Mouse (Mus musculus): ENCODE measurements around the gene Dlgap4.
"Not testable (repeated sequence)": the region's sequence is repeated elsewhere in the genome, so short reads cannot be mapped to it uniquely, and the experiment has no call there.

Dlgap4 gene

DNA sequence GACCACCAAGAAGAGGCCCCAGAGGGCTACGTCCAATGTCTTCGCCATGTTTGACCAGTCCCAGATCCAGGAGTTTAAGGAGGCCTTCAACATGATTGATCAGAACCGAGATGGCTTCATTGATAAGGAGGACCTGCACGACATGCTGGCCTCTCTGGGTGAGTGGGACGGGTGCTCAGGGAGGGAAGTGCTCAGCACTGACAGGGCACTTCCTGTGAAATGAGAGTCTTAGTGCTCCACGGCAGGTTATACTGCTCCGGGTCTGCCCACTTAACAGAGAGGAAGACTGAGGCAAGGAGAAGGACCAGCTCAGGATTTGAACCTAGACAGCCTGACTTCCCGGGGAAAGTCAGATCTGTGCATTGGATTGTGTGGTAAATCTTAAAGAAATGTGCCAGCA is 165.1 kb downstream of the Dlgap4 start:
- DNase-seq: no peak

DNA sequence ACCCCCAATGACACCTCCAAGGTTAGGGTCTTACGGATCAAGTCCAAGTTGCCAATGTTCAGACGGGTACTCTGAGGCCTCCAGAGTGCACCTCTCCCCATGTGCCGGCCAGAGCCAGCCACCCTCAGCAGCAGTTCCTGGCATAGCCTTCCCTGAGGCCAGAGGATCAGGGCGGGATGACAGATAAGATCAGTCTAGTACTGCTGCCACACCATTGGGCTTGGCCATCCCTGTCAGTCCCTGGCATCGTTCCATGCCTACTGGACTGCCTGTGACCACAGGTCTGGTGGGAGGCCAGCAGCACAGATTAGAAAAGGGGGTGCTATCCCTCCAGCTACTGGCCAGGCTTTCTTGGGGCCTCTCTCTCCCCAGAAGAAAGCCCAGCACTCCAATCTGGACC is 165.5 kb downstream of the Dlgap4 start:
- DNase-seq: peak; percentile 49

DNA sequence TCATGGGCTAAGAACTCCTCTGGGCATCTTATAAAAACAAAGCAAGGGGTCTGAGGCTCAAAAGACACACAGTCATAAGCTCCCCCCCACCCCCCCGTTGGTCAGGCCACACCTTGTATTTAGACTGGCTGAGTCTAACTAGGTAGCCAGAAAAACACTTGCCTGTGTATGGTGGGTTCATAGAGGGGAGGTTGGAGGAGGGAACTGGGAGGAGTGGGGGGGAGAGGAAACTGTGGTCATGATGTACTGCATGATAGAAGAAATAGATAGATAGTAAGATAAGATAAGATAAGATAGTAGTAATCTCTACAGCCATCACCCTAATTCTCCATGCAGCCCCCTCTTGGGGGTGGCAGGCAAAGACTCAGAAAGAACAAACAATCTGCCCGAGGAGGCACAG is 166.0 kb downstream of the Dlgap4 start:
- DNase-seq: no peak

DNA sequence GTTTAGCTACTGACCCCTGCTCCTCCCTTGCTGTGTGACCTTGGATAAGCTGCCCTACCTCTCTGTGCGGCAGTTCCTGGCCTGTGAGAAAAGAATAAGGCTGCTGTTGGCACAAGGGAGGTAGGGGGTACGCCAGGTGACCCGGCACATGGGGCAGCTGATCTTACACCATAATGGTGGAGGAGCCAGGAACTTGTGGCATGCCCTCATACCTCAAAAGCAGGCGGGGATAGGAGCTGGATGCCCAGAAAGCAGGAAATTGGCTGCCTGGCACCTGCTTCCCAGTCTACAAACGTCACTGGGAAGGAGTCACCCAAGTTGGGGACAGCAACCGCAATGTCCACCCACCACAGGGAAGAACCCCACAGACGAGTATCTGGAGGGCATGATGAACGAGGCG is 166.6 kb downstream of the Dlgap4 start:
- no peak for DNase-seq

DNA sequence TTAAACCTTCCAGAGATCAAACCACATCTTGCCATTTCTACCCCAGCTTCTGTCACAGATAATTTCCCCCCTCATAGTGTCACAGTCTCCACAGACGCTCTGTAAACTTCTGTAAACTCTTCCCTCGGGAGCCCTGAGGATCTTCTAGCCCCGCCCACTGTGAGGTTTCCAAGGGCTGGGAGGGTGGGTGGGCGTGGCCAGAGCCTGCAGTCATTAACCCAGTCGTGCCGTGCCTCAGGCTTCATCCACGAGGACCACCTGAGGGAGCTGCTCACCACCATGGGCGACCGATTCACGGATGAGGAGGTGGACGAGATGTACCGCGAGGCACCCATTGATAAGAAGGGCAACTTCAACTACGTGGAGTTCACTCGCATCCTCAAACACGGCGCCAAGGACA is 167.2 kb downstream of the Dlgap4 start:
- peak; percentile 63 for DNase-seq

DNA sequence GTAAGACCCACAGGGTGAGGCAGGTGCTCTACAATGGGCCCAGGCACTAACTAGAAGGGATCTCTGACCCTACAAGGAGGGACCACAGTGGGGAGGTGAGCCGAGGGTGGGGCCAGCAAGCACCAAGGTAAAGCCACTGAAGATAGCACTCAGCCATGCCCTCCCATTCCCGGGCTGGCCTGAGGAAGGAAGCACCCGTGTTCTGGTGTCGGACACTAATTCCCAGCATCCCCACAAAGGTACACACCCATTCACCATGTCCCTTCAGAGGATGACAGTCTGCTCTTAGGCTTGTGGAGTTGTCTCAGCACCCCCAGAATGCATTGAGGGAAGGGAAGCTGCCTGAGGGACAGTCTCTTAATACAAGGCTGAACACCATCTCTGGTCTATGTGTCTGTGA is 167.8 kb downstream of the Dlgap4 start:
- DNase-seq: no peak

DNA sequence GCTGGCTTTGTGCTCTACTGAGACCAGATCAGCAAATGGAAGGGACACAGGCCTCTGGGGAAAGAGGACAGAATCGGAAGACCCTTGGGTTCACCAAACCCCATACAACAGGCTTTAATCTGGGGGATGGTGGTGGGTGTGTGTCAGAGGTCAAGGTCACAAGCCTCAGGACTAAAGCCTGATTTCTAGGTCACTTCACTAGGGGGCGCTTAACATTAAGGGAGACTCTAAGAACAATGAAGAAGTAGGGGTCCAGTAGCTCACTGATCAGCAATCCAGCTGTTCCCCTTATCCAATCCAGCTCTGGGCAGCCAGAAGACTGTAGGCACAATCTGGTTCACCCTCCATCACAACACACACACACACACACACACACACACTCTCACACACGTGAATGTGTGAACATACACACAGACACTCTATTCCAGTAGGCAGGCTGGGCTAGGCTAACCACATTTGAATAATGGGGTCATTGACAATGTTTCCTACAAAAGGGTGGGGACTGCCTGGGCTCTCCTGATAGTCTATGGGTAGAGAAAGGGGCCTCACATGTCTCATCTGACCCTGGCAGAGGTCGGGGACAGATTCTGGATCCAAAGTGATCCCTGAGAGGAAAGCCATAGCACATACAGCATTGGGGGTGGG is 168.5 kb downstream of the Dlgap4 start:
- no peak for DNase-seq

DNA sequence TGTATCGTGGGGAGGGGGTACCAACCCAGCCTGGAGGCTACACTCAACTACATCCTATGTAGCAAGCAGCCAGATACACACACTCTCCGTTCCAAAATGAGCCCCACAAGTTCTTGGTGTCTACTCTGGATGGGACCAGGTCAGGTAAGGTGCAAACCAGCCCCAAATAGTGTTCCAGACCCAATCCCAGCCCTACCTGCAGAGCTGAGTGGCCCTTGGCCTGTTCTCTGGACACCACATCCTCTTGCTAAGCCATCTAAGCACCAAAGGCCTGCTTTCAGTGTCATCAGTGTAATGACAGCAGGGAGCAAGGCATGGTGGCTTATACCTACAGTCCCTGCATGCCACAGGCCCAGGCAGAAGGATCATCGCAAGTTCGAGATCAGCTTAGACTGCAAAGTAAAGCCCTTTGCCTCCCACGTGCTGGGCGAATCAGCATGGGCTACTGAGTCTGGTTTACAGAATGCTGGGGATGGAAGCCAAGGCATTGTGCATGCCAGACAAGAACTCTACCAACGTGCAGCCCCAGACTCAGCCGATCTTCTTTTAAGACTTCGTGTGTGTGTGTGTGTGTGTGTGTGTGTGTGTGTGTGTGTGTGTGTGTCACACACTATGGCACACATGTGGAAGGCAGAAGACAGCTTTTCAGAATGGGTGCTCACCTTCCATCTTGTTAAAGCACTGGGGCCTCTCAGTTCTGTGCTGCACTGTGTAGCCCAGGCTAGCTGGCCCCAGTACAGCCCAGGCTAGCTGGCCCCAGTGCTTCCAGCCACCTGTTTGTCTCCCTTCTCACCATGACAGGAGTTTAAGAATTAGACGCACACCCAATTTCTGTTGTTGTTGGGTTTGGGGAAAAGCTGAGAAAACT is 169.2 kb downstream of the Dlgap4 start:
- DNase-seq: no peak

DNA sequence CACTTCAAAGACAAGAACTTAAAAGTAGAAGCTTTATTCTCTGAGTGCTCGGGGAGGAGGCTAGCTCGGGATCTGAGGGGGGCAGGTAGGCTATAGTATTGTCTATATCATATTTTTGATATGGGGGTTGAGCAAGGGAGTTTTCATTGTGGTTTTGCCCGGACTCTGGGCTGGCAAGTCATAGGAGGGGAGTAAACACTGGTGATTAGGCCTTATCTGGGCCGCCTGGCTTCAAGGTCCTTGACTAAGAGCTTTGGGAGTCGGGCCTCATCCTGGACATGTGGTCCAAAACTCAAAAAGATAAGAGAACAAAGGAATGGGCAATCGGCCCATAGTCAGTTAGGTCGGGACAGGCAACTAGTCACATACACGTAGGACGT is 169.8 kb downstream of the Dlgap4 start:
- DNase-seq: no peak

DNA sequence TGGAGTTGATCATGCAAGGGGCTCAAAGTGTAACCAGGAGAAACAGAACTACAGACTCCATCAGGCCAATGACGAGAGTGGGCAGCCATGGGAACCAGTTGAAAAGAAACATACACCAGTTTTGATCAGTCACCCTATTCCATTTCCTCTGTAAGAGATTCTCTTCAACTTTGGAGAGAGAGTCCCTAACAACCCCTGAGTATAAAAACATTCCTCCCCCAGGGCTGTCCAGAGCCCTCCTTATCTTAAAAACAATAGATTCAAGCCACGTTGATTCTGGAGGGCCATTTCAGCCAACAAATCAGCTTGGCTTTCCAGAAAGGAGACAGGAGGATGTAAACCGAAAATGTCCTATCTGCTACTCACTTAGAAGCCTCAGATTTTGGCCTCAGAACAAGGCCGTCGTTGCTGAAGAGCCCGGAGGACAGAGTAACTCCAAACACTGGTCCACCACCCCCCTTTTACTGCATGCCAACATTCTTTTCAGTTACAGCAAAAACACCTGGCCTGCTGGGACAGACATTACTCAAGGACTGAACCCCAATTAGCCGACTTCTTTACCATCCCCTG is 170.6 kb downstream of the Dlgap4 start:
- DNase-seq: no peak

DNA sequence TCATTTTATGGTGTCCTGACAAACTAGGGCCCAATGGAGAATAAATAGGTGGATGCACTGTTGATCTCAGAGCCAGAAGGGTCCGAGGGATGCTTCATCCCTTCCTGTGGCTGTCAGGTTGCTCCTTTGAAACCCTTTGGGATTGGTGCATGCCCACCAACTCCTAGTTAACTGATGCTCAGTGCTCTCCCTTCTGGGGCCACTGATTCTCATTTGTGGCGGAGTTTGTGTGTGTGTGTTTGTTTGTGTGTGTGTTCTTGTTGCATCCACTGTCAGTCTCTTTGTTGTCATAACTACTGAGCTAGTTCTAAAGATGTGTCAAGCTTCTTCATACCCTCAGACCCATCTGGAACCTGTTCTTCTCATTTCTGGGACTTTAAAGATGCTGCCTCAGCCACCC is 171.4 kb downstream of the Dlgap4 start:
- DNase-seq: no peak

DNA sequence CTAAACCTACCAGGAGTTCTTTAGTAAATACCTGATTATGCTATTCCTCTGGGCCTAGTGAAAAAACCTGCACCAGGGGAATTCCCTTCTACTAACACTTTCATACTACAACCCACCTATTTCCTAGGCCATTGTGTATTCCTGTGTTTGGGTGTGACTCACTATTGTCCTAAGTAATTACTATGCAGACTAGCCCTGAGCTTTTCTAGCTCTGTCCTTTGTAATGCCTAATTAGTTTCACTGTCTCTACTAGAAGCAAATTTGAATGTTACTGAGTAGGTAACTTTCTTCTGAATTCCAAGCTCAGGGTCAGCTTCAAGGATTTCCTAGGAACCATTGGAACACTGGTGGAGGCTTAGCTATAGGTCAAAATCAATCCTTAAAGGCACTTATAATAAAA is 172.9 kb downstream of the Dlgap4 start:
- not testable (repeated sequence) for DNase-seq

DNA sequence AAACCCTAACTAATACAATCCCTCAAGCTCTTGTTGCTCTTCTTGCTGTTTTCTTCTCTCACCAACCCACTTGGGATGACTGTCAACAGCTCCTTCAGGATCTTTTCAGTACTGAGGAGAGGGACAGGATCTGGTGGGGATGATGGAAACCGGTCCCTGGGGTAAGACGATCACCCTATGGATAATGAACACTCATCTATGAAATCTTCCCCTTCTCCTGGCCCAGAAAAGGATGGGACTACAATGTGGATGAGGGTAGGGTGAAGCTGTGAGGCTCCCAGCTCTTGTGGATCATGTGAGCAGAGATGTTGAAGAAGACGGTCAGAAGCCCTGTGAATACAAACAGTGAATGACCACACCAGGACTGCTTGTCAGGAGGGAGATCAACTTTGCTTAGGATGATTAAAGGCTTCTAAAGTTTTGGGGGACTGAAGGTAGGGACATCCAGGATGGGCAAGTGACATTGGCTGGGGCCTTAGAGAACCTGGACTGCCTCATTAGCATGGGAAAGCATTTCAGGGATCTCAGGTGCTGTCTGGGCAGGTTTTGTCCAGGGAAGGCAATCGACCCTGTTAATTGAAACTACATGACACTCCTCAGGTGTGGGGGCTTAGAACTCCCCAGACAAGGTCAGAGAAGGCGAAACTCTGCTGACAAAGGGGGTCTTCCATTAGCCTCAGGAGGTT is 173.7 kb downstream of the Dlgap4 start:
- no peak for DNase-seq

DNA sequence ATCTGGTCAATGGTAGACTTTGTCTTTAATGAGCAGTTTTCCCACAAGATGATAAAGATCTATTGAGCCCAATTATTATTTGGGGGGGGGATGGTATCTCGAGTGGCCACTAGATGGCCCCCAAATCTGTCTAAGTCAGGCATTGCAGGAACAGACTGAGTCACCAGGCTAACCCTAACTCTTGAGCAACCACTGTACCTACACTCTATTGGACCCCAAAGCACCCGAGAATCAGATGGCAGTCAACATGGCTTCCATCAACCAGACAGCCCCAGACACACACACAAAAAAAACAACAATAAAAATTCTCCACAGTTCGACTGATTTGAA is 174.2 kb downstream of the Dlgap4 start:
- peak; percentile 47 for DNase-seq

DNA sequence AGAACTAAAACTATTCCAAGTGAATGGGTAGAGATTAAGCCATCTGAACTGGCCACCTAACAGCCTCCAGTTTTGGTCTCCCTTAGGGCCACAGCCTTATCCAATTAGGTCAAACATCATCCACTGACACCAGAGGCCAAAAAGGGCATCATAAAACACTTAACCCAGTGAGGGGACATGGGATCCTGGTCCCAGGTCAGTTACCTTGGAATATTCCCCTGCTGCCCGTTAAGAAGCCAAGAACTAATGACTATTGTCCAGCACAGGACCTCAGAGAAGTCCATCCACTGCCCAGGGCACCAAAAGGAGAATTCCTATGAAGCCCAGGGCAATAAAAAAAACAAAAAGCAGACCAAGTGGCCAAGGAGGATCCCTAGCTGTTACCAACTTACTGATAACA is 175.3 kb downstream of the Dlgap4 start:
- no peak for DNase-seq

DNA sequence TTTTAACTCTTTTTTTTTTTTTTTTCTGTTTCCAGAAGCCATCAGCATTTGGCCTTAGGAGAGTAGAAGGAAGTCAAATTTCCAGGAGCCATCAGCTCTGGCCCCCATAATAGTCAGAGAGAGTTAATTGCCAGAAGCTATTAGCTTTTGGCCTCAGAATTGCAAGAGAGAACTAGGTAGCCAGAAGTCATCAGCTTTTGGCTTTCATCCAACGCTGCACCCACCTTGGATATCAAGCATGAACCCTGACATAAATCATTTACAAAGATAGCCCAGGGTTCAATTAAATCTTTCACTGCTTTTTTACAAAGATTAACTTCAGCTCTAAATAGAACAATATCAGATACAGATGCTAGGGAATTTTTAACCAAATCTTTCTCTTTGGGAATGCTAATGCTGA is 185.0 kb downstream of the Dlgap4 start:
- peak; percentile 50 for DNase-seq

DNA sequence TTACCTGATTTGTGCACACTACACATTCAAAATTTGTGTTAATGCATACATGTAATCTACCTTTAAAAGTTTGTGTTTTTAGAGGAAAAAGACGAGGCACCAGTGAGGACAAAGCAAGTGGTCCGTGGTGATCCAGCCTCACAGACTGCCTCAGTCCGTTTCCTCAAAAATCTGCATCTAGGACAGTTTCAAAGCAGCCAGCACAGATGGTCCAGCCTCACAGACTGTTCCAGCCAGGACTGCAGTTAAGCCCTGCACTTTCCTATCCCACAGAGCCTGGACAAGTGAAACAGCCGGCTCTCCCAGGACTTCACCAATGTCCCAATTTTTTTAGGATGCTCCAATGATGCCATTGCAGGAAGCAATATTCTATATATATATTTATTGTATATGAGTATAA is 187.5 kb downstream of the Dlgap4 start:
- no peak for DNase-seq

DNA sequence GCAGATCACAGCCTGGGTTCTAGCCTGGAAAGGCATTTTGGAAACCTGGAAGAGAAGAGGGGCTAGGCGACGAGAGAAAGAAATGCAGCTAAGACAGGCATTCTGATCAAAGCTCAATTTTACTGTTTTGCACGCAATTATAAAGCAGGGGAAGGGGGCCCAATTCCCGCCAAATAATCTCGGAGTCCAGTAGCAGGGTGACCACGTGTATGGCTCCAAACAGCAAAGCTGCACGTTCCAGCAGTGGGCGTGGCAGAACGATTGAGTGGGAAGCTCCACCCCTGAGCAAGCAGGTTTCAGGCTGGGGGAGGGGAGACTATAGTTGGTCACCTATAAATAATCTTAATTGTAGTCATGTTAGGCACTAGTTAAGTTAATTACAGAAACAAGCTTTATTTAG is 188.6 kb downstream of the Dlgap4 start:
- DNase-seq: not testable (repeated sequence)

DNA sequence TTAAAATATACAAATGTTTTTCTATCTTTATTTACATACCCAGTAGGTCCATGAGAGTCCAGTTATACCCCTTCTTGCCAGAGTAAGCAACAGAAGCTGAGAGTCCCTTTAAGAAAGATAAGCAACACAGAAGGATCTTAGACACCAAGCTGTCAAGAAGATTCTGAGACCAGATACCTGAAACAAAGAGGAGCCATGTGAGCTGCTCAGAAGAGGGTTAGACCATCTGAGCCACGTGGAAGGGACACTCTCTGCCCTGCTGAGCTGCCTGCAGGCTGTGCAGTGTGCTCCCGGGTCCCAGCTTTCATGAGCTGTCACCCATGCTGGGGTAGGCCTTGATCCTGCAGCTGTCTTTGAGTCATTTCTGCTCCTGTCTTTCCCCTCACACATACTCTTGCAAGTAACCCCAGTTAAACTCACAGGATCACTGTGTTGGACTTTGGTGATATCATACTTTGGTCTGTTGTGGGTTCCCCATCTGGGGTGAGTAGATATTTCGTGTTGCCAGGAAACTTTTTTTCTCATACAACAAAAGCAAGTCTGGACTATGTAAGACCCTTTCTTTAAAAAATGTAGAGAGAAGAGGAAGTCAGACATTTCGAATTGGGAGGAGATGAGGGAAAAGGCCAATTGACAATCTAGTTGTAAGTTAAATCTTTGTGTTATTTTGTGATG is 190.3 kb downstream of the Dlgap4 start:
- no peak for DNase-seq

DNA sequence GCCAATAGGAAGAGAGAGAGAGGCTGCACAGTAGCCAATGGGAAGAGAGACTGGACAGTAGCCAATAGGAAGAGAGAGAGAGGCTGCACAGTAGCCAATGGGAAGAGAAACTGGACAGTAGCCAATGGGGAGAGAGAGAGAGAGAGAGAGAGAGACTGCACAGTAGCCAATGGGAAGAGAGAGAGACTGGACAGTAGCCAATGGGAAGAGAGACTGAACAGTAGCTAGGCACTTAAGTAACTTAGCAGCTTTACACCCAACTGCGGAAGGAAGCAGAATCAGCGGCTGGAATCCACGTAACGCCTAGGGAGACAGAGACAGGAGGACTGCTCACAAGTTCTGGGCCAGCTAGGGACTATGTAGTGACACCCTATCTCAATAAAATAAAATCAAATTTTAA is 191.1 kb downstream of the Dlgap4 start:
- no peak for DNase-seq

DNA sequence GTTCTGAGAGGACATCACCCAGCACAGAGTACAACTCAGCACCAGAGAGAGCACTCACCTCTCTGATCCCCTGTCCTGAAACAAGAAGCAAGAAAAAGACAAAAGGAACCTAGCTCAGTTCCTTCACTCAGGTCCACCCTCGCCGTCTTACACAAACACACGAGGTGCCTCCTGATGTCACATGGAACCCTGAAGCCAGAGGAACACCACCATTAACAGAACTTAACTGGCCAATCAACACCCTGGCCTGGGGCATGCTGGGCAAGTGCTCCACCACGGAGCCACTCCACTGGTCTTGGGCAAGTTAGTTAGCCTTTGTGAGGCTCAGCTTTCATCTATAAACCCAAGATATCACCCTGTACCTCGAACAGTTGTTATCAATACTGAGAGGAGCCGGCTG is 193.4 kb downstream of the Dlgap4 start:
- DNase-seq: no peak

DNA sequence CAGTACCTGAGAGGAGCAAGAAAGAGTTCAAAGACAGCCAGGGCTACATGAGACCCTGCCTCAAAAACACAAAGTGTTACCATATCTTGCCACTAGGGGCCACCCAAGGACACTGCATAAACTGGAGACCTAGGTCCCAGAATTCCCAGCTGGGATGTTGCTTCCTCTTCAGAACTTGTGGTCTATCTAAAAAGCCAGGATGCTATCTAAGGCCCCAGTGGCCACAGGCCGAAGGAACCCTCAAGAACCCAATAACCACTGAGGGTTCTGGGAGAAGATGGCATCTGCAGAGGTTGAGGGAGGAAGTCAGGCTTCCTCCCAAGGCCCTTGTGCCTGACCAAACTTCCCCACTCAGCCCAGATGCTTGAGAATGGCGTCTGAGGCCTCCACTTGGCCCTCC is 196.1 kb downstream of the Dlgap4 start:
- peak; percentile 87 for DNase-seq

DNA sequence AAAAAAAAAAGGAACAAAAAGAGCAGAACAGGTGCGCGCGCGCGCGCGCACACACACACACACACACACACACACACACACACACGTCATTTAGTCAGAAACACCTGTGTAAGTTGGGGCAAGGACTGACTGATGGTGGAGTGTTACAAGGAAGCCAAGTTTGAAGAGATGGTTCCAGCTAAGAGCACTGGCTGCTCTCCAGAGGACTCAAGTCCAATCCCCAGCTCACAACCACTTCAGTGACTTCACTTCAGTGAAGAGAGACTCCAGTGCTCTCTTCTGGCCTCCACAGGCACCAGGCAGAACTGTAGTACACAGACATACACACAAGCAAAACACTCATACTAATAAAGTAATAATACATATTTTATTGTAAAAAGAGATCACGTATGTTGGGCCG is 197.2 kb downstream of the Dlgap4 start:
- DNase-seq: peak; percentile 27

All from kidney, postnatal 10 days (tissue).